Comparison of ENCODE assay signal across 32 mouse cellular contexts in genomic region chr17:87861587-87861986, GRCm38 (mm10). TPM values are rescaled to one million over a fixed set of nuclear protein-coding genes. Genes with fewer than 3 reads are reported as not detected.
DNase-seq lines count a peak whose midpoint lies in the region; ATAC-seq lines count a peak whose summit lies in the region.
"Had no signal": no experiment of that assay in that cellular context is flagged by ENCODE, and none has a peak within 500 bp of the region (broad histone marks: within the 10 kb centered on the region; RNA-seq: fewer than 3 reads in every experiment).

No protein-coding gene starts in this region.

- WGBS in heart, embryonic 12.5 days = 22% methylated on average over 5 of the region's 5 CpGs
- 73% methylated on average over 5 of the region's 5 CpGs for WGBS in forebrain, embryonic 16.5 days
- 69% methylated on average over 5 of the region's 5 CpGs for WGBS in midbrain, embryonic 15.5 days

- H3K9me3 ChIP-seq in heart, embryonic 12.5 days (replicated peaks) = no peaks in the 10 kb centered on the region; the same call in 1 of the 2 replicates
- no peaks in the 10 kb centered on the region for H3K9me3 ChIP-seq in forebrain, embryonic 16.5 days (ENCODE audit: control insufficient read depth, low read length)
- H3K9me3 ChIP-seq in midbrain, embryonic 15.5 days = no peaks in the 10 kb centered on the region
- H3K9me3 ChIP-seq: forebrain, embryonic 10.5 days; heart, embryonic 13.5 days; hindbrain, embryonic 13.5 days; limb, embryonic 10.5 days; liver, embryonic 15.5 days had no signal

- H3K4me2 ChIP-seq in heart, embryonic 12.5 days = no peak overlapping the region
- no peak overlapping the region for H3K4me2 ChIP-seq in forebrain, embryonic 16.5 days (ENCODE audit: low read length)
- H3K4me2 ChIP-seq in midbrain, embryonic 15.5 days = no peak overlapping the region
- H3K4me2 ChIP-seq: heart, embryonic 13.5 days; hindbrain, embryonic 13.5 days; liver, embryonic 15.5 days had no signal

- no peak overlapping the region for H3K4me3 ChIP-seq in heart, embryonic 12.5 days
- no peak overlapping the region for H3K4me3 ChIP-seq in forebrain, embryonic 16.5 days (replicated peaks; ENCODE audit: low read length)
- no peak overlapping the region for H3K4me3 ChIP-seq in midbrain, embryonic 15.5 days
- H3K4me3 ChIP-seq: forebrain, embryonic 10.5 days; gastrocnemius, adult 2 months; heart, embryonic 13.5 days; hindbrain, embryonic 13.5 days; layer of hippocampus, adult 2 months; limb, embryonic 10.5 days; liver, embryonic 15.5 days had no signal

- no peak overlapping the region for H3K9ac ChIP-seq in heart, embryonic 12.5 days
- H3K9ac ChIP-seq in forebrain, embryonic 16.5 days (replicated peaks; ENCODE audit: low read depth, low read length) = no peak overlapping the region
- no peak overlapping the region for H3K9ac ChIP-seq in midbrain, embryonic 15.5 days
- H3K9ac ChIP-seq: heart, embryonic 13.5 days; hindbrain, embryonic 13.5 days; liver, embryonic 15.5 days had no signal

- no peak overlapping the region for H3K27ac ChIP-seq in heart, embryonic 12.5 days (ENCODE audit: poor library complexity, severe bottlenecking)
- no peak overlapping the region for H3K27ac ChIP-seq in forebrain, embryonic 16.5 days (ENCODE audit: low read length)
- H3K27ac ChIP-seq in midbrain, embryonic 15.5 days = no peak overlapping the region
- H3K27ac ChIP-seq: forebrain, embryonic 10.5 days; gastrocnemius, adult 2 months; heart, embryonic 13.5 days; hindbrain, embryonic 13.5 days; layer of hippocampus, adult 2 months; limb, embryonic 10.5 days; liver, embryonic 15.5 days; macrophage had no signal

- peak; percentile 45 to 71 for DNase-seq in adrenal gland, adult (ENCODE audit: inconsistent age in 2 of 2, low spot score in 1 of 2)
- DNase-seq in adrenal gland, postnatal 4 days (ENCODE audit: low spot score in 2 of 2) = no peak
- peak; percentile 2 for DNase-seq in heart, postnatal 4 days
- DNase-seq in ZHBTc4 (ENCODE audit: low read depth, low spot score) = peak; percentile 58
- DNase-seq in adrenal gland, postnatal 36 days = peak; percentile 50 to 66
- DNase-seq: cerebellum, adult 8-10 months; cerebellum, postnatal 36 days; gastrocnemius, adult 2 months; heart, postnatal 14 days; kidney, adult 9 months; kidney, postnatal 25 days; liver; thymus, adult 18-20 months; thymus, postnatal 36 days had no signal

- ATAC-seq in heart, embryonic 12.5 days (ENCODE audit: insufficient number of reproducible peaks, low FRiP score) = no peak
- ATAC-seq in forebrain, embryonic 16.5 days = no peak
- no peak for ATAC-seq in midbrain, embryonic 15.5 days (replicated peaks)

- H3K27me3 ChIP-seq in heart, embryonic 12.5 days (replicated peaks) = no peaks in the 10 kb centered on the region
- no peaks in the 10 kb centered on the region for H3K27me3 ChIP-seq in forebrain, embryonic 16.5 days (replicated peaks; ENCODE audit: control insufficient read depth, insufficient read depth, low read length)
- H3K27me3 ChIP-seq in midbrain, embryonic 15.5 days (replicated peaks) = no peaks in the 10 kb centered on the region
- H3K27me3 ChIP-seq: heart, embryonic 13.5 days; hindbrain, embryonic 13.5 days; liver, embryonic 15.5 days had no signal

- H3K4me1 ChIP-seq in heart, embryonic 12.5 days (replicated peaks) = peaks cover 17% of the 10 kb centered on the region
- H3K4me1 ChIP-seq in forebrain, embryonic 16.5 days (replicated peaks; ENCODE audit: control insufficient read depth, insufficient read depth, low read length) = no peaks in the 10 kb centered on the region
- peaks cover 4% of the 10 kb centered on the region; the same call in 1 of the 2 replicates for H3K4me1 ChIP-seq in midbrain, embryonic 15.5 days
- H3K4me1 ChIP-seq: forebrain, embryonic 10.5 days; limb, embryonic 10.5 days; liver, embryonic 15.5 days had no signal

- H3K36me3 ChIP-seq in heart, embryonic 12.5 days = no peaks in the 10 kb centered on the region
- H3K36me3 ChIP-seq in forebrain, embryonic 16.5 days (ENCODE audit: control insufficient read depth, insufficient read depth) = no peaks in the 10 kb centered on the region
- H3K36me3 ChIP-seq in midbrain, embryonic 15.5 days (replicated peaks) = no peaks in the 10 kb centered on the region
- H3K36me3 ChIP-seq: forebrain, embryonic 10.5 days; heart, embryonic 13.5 days; hindbrain, embryonic 13.5 days; limb, embryonic 10.5 days; liver, embryonic 15.5 days had no signal

RNA-seq across cellular contexts. Expression of gene Rpl36-ps4, which starts 59.2 kb away (rescaled TPM):
- not detected for total RNA-seq in adrenal gland, postnatal 4 days (2021)
- total RNA-seq in heart, postnatal 4 days (2021) = not detected
- polyA plus RNA-seq in heart, embryonic 12.5 days (2016; fragmentation: Nextera tagmentation; extraction: Ambion mirVana) = not detected in 2 replicates
- total RNA-seq in adrenal gland, postnatal 36 days (2021) = not detected
- not detected in 2 replicates for polyA plus RNA-seq in forebrain, embryonic 16.5 days (2015; fragmentation: Nextera tagmentation; extraction: Ambion mirVana)
- not detected in 2 replicates for polyA plus RNA-seq in midbrain, embryonic 15.5 days (2015; fragmentation: Nextera tagmentation; extraction: Ambion mirVana)
- total RNA-seq: gastrocnemius, adult 2 months; heart, postnatal 14 days; layer of hippocampus, adult 2 months; layer of hippocampus, postnatal 25 days; midbrain, postnatal 0 days; neutrophil, adult 5-6 weeks had no signal
- polyA plus RNA-seq: embryonic facial prominence, embryonic 11.5 days; forebrain, embryonic 10.5 days; gonadal fat pad, adult 2 months; heart, embryonic 13.5 days; hindbrain, embryonic 13.5 days; limb, embryonic 10.5 days; liver, embryonic 15.5 days; lung, embryonic 16.5 days; macrophage; midbrain, postnatal 0 days; small intestine, adult 2 months; stomach, embryonic 16.5 days had no signal

Comparison
In these comparisons a context has a peak if more than half of its experiments do, and no peak if none do; other contexts are left out.
1. DNase-seq: peak in adrenal gland, adult (2 of 2), heart, postnatal 4 days (single experiment), ZHBTc4 (single experiment) and adrenal gland, postnatal 36 days (2 of 2); none in adrenal gland, postnatal 4 days (0 of 2).